Mouse (Mus musculus): ENCODE data around the gene Nckap5.
A peak's percentile ranks its signal among the peaks of the same experiment; 100 is the strongest.
"Not testable (repeated sequence)": the region's sequence is repeated elsewhere in the genome, so short reads cannot be mapped to it uniquely, and the experiment has no call there.

Nckap5 gene

DNA sequence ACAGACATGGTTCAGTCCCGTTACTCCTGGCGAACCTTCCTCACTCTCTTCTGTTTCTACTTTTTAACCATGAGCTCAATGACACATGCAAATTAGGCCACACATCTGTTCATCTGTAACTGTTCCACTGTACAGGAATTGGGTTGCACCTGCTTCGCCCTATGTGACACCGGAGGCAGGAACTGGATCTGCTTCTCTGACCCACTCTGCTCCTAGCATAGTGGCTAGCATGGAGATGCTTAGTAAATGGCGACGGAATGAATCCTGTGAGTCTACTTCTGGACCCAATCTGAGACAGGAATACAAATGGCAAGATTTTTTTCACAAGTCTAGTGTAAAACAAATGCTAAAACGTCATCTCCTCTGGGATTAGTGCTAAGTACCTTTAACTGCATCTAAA, 663.1 kb downstream of the Nckap5 start:
- DNase-seq (ENCODE audit: low spot score) = no peak

DNA sequence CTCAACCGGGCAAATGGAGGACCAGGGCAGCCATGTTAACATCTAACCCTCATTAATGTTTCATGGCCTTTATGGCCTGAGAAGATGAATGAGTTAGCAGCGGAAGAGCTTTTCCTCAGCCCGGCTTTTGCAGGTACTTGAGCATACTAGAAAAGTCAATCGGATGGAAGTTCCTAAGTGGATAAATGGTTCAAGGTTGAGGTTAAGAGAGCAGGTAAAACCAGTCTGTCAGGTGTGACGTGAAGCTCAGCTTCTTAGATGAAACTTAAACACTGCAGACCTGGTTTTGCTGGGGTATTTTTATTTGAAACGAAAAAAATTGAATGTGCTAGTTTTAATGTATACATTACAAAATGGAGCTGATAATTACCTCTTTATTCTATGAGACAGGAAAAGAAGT, 671.3 kb downstream of the Nckap5 start:
- no peak for DNase-seq (ENCODE audit: low spot score)

DNA sequence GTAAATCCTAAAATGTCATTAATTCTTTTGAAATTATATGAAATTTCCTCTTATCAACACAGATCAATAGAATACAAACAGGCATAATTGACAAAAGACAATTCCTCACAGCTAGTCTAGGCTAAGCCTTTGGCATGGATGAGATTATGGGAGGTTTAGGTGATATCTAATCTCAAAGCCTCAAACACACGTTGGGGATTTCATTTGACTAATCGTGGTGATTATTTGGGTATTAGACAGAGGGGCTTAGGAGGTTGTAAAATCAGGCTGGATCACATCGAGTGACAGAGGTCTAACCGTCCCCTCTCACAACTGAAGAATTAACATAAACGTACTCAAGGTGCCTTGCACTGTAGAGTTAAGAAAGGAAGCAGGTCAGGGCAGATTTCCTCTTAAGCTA, 674.8 kb downstream of the Nckap5 start:
- DNase-seq (ENCODE audit: low spot score) = no peak

DNA sequence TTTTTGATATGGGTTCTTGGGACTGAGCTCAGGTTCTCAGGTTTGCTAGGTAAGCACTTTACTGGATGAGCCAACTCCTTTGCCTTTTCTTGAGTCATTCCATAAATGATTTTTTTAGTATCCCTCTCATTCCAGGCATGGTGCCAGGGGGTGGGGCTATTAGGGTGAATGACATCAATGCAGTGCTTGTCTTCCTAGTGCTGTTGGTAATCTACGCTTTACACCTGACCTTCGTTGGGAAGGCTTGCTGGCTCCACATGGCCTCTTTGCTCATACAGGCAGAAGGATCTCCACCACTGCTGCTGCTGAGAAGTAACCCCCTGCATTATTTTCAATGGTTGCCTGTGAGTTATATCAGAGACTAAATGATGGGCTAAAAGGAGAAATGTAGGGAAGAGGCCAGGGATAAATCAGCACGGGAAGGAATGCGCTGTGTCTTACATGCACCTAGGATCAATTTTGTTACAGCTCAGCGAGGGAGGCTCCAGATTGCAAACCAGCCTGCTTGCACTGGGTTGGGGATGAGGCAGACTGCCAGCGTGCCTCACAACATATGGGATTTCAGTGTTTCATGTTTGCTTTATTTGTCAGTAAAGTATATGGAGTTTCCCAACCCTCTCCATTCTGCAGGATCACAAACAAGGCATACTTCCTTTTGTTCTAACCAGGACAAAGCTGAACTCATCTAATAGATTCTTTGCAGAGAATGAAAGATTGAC, 676.9 kb downstream of the Nckap5 start:
- no peak for DNase-seq (ENCODE audit: low spot score)

DNA sequence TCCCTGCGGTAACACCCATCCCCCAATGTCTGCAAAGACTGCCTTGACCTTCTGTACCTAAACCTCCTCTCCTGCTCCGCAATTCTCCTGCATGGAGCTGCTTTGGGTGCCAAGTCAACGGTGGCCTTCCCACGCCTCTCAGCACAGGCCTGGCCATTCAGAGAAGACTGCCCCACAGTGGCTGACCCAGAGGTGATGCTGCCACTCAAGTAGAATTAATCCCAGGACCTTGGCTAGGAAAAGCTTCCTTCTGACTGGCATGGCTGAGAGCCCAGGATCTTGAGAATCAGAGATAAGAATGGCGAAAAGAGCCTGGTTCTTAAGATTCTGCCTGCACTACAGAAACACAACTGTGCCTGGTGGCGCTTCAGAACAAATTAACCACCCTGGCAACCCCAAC, 678.4 kb downstream of the Nckap5 start:
- DNase-seq (ENCODE audit: low spot score) = peak; percentile 17

DNA sequence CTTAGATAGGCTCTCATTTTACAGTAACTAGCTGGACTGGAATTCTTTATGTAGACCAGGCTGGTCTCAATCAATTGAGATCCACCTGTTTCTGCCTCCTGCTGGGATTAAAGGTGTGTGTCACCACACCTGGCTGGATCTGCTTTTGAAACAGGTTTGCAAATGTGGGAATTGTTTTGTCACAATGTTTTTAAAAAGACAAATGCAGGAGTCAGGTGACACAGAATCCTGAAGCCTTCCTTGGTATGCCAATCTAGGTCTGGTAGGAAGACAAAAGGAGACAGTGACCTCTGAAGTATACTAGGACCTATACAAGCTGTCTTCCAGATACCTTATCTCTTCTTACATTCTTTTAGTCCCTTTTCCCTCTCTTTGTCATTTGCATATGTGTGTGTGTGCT, 680.6 kb downstream of the Nckap5 start:
- no peak for DNase-seq (ENCODE audit: low spot score)

DNA sequence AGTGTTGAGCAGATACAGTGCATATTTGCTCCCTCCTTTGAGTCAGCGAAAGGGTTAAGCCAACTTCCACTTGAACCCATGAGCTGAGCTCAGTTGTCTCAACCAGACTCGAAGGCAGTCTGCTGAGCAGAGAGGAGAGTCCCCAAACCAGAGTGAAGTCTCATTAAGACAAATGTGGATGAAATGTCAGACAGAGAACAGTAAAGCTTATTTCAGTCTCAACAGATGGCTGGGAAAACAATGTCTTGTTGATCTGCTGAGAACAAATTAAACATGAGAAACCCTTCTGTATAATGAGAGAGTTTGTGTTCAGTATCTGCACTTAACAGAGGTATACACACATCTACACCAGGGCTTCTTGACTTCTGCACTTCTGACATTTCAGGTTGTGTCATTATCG, 694.9 kb downstream of the Nckap5 start:
- no peak for DNase-seq (ENCODE audit: low spot score)

DNA sequence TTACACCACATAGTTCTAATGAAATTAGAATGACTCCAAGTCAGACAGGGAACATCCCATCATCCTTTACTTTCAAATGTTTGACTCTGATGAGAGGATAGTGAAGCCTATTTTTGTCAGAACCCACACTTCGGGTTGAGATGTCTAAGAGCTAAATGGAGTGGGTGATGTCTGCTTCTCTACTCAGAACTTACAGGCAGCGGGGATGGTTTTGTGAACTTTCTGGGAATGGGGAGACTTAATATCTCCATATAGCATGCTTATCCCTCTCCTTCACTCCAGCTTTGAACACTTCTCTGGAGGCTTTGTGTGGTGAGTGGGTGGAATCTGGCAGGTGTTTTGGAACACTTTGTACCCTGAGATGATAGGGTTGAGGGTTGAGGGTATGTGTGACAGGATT, 698.3 kb downstream of the Nckap5 start:
- DNase-seq (ENCODE audit: low spot score) = no peak

DNA sequence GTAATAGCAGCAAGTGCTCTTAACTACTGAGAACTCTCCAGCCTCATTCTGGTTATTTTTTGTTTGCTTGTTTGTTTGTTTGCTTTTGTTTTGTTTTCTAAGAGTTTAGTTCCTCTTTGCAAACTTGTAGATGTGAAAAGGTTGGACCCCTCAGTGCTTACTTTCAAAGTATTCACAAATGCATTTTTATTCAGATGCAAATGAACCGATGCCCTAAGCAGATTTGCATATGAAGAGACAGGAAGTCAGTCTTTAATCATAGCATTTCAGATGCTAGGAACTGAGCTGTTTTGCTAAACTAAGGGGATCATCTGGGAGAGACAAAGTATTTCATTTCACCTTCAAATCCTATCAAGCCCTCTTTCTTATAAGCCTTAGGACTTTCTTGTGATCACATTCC, 701.5 kb downstream of the Nckap5 start:
- DNase-seq (ENCODE audit: low spot score) = no peak

DNA sequence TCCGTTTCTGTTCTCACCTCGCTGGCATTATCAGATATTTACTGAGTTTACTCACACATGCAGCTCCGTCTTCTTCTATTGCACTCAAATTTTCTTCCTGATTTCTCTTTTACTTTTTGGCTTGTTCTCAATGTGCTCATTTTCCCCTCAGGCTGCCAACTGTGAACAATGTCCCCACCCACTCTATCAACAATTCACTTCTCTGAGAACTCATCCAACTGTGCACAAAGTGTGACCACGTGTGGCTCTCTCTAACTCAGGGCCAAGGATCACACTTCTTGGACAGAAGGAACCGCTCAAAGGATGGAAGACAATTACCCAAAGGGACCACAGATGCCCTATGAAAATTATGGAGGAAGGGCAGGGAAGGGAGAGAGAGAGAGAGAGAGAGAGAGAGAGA, 707.5 kb downstream of the Nckap5 start:
- DNase-seq (ENCODE audit: low spot score) = no peak

DNA sequence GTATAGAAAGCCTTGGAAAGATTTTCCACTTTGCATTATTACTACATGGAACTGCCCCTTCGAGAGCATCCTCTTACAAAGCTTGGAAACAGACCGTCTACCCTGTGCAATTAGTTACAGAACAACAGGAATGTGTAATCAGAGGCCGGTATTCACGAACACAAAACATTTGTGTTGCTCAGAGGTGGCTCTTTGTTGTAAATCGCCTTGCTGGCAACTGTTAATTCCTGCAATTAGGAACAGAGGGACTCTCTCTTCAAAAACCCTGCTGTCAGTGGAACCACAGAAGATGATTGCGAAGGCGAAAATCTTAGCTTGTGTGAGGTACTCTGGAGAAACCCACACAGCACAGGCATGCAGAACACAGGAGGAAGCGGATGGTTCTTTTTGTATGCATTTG, 710.1 kb downstream of the Nckap5 start:
- no peak for DNase-seq (ENCODE audit: low spot score)

DNA sequence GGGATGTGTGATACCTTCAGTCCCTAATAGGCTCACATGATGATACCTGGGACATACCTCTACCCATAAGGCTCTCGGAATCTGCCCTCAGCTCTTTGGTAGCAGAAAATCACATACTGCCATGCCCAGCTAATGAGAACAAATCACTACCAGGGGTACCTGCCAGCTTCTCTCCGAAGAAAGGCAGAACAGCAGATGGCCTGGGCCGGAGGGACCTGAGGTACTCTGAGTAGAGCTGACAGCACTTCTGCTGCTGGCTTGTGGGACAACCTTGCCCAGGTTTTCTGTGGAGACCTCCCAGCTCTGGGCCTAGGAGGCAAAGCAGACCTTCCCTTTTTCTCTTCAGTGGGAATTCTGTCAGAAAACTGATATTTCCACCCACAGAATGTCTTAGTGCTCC, 714.6 kb downstream of the Nckap5 start:
- DNase-seq (ENCODE audit: low spot score) = no peak

DNA sequence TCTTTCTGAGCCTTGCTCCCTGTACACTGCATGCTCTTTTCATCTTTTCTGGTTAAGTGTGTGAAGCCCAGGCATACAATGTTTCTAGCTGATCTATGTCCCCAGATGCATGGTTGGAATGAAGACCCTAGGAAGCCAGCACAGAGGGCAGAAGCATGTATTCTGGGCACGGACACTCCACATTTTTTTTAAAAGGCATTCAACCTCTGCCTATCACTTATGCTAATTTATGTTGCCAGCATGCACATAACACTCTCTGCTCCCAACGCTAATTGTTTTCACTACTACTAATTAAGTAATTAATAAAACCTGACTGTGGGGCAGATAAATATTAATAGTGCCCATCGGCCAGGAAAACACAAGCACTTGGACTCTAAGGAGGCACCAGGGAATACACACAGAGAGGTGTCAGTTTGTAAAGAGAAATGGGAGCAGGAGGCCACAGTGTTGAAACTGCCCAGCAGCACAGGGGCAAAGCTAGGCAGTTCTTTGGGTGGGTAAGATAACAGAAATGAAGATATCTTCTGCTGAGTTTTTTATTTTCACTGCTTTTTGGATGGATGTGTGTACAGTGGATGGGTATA, 724.8 kb downstream of the Nckap5 start:
- DNase-seq (ENCODE audit: low spot score) = no peak

DNA sequence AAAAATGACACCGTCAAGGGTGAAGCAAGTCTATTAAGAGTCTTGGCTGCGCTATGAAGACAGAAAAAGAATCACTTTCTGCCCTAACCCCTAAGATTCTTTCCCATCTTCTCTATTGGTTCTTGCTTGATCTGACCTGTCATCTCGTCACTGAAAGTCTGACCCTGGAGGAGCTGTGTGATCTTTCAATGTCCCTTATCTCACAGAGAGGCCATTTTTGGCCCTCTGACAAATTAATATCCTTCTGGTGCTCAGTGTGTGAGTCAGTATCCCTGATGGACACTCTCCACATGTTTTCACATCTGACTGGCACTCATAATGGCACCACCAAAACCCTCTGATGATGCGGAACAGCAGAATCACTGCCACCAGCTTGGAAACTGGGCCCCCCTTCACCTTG, 736.3 kb downstream of the Nckap5 start:
- DNase-seq (ENCODE audit: low spot score) = no peak

DNA sequence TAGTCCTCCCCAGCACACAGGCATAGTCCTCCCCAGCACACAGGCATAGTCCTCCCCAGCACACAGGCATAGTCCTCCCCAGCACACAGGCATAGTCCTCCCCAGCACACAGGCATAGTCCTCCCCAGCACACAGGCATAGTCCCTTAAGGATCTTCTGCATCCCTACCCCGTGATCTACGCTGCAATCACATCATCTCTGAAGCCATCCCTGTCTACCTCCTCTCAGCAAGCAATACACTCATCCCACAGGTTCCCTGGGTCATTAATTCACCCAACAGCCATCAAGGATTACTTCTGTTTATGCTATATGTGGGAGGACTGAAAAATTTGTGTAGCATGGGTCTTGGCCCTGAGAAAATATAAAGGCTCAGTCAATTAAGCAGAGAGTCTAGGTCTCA, 738.6 kb downstream of the Nckap5 start:
- DNase-seq (ENCODE audit: low spot score) = not testable (repeated sequence)

DNA sequence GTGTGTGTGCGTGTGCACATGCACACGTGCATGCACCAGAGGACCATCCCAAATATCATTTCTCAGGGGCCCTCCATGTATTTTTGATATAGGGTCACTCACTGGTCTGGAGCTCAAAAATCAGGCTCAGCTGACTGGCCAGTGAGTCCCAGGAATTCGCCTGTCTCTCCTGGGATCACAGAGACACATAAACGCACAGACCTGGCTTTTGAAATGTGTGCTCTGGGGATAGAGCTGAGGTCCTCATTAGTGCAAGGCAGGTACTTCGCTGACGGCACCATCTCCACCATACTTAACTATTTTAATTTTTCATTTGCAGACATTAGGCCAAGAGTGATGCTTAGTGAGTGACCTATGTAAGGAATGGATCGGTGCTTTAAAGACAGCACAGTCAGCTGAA, 743.4 kb downstream of the Nckap5 start:
- DNase-seq (ENCODE audit: low spot score) = no peak

DNA sequence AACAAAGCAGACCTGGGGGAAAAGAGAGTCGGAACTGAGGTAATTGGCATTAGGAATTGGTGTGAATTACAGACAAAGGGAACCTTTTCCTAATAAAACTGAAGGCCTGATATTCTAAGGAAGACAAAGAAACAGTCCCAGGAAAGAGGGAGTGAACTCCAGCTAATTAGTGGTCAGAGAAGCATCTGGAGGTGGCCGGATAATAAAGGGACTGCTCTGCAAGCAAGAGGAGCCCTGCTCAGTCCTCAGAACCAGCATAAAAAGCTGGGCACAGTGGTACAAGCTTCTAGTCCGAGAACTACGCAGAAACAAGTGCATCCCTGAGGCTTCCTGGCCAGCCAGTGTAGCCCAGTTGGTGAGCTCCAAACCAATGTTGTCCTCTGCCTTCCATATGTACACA, 754.3 kb downstream of the Nckap5 start:
- DNase-seq (ENCODE audit: low spot score) = no peak

DNA sequence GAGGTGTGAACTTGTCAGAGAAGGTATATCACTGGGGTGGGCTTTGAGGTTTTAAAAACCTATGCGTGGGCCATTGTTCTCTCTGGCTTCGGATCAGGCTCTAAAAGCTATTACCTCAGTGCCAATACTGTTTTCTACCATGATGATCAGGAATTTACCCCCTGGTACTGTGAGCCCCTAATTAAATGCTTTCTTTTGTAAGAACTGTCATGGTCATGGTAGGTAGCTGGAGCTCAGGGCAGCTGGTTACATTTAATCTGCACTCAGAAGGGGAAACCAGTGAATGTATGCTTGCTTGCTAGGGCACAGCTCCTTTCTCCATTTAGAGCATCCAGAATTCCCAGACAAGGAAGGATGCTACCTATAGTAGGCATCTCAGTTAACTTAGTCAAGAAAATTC, 759.7 kb downstream of the Nckap5 start:
- DNase-seq (ENCODE audit: low spot score) = no peak

DNA sequence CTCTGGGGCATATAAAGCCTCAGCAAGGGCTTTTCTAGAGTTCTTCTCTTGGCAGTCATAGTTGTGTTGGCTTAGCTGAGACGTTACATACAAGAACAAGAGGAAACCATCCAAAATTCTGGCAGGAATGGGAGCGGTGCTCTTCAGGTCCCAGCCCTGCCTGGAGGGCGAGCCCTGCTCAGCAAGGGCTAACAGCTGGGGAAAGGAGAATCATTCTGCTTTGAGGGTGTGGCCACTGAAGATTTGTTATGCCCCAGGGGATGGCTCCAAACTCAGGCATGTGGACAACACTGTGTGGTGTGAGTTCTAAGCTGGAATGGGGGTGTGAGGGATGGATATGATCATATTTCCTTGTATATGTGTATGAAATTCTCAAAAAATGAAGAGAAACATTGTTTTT, 779.1 kb downstream of the Nckap5 start:
- DNase-seq (ENCODE audit: low spot score) = no peak

DNA sequence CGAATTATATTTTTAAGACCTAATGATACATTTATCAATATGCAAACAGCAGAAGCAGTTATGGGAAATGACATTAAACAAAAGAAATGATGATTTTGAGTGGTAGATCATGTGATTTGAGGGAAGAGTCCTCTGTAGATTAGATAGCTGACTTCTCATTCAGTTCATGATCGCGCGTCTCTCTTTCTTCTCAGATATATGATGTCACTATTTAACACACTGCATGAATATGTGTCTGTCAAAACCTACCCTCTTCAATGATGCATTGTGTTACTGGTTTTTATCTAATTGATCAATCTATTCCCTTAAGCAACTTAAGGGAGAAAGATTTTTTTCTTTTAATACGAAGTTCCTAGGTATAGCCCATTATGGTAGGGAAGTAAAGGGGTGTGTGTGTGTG, 787.7 kb downstream of the Nckap5 start:
- no peak for DNase-seq (ENCODE audit: low spot score)

DNA sequence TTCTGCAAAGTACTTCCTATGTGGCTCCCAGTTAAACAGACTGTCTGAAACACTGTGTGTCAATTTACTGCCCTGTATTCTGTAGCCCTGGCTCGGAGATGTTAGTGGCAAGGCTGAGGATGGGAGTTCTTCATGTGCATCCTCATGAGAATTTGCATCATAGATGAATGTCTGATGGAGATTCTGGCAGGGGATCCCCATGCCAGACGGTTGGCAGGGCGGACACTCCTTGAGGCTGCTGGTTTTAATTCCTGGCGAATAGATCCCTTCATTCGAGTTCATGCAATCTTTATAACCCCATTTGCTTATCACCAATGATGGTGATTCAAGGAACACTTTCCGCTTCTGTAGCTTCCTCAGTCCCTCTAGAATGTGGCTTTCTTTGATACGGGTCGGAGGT, 803.1 kb downstream of the Nckap5 start:
- no peak for DNase-seq (ENCODE audit: low spot score)

DNA sequence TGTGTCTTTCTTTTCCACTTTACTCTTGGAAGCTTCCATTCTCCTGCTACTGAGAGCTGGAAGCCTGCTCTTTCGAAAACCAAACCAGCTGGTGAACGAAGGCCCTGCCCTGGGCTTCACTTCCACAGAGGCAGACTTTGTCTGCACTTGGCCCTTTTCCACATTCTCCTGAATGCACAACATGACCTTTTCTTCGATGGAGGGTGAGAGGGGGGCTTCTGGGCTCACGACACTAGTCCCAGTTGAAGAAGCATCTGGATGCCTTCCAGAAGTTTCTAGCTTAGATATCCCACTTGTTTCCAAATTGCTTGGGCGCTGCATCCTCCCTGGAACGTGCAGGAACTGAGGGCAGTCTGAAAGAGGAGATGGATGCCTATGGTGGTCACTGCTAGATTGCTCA, 806.1 kb downstream of the Nckap5 start:
- DNase-seq (ENCODE audit: low spot score) = no peak

DNA sequence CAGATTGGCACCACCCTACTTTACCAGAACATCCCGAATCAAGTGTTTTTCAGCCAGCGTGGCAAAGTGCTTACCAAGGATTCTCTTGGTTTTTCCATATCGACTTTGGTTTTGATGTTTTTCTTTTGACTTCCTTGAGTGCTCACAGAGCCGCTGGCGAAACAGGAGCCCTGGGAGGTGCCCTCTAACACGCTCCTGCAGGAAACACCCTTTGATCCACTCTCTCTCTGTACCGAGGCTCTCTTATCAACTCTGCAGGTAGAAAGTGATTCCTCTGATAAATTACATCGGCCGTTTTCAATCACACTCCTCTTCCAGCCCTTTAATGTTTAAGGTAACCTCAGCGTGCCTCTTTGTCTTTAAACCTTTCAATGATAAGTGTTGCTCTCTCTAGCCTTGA, 807.6 kb downstream of the Nckap5 start:
- DNase-seq (ENCODE audit: low spot score) = no peak

DNA sequence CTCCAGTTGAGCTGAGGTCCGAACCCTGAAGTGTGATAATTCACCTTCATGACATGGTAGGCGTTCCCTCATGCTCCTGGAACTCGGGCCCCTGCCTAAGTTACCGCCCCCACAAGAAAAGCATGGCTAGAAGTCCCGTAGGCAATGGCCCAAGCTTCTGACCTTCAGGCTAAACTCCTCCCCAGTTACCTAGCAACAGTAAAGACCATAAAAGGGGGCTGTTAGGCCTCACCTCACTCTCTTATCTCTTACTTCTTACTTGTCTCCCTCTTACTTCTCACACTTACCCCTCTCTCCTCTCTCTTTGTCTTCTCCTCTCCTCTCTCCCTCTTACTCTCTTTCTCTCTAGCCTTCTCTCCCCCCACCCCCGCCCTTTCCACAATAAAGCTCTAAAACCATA, 811.9 kb downstream of the Nckap5 start:
- DNase-seq (ENCODE audit: low spot score) = not testable (repeated sequence)

Measured in ovary, postnatal 36 days (tissue).